Mouse (Mus musculus): ENCODE results near the gene Irf5.

Gene Irf5

GRCm38 (mm10) chr6:29526281-29527251 lies at the start of gene Irf5:
Irf5 (plus strand) TSS chr6:29526625.
- DNase-seq (ENCODE audit: low spot score in 2 of 2) = peak; percentile 46 to 79

DNA sequence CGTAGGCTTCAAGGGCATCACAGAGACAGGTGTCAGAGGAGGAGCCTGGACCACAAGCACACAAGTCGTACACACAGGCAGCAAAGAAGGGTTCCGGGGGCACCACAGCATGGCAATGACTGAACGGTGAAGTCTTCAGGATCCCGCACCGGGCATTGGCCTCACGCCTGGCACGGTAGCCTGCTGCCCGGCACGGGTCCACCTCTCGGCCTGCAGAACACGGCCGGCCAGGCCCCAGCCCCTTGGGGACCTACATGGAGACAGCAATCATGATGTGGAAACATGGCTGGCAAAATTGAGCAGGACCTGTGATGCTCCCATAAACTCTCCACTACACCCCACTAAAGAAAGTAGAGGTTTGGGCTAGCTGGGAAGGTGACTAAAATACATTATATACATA lies 43.7 kb upstream of the Irf5 start:
- no peak for DNase-seq (ENCODE audit: low spot score in 2 of 2)

- DNase-seq (ENCODE audit: low spot score in 2 of 2) = peak; percentile 66 to 88
Observed at GRCm38 (mm10) chr6:29484716-29485559, 41.5 kb upstream of the Irf5 start.

DNA sequence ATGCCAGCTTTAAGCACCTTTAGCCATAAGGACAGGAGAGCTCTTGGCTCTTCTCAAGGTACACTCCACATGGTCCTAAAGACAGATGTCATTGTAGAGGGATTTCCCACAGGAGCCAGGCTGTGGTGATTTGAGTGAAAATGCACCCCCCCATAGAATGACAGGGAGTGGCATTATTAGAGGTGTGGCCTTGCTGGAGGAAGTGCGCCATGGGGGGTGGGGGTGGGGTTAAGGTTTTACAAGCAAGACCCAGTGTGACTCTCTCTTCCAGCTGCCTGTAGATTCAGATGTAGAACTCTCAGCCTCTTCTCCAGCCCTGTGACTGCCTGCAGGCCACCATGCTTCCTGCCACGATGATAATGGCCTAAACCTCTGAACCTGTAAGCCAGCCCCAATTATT lies 40.5 kb upstream of the Irf5 start:
- no peak for DNase-seq (ENCODE audit: low spot score in 2 of 2)

DNA sequence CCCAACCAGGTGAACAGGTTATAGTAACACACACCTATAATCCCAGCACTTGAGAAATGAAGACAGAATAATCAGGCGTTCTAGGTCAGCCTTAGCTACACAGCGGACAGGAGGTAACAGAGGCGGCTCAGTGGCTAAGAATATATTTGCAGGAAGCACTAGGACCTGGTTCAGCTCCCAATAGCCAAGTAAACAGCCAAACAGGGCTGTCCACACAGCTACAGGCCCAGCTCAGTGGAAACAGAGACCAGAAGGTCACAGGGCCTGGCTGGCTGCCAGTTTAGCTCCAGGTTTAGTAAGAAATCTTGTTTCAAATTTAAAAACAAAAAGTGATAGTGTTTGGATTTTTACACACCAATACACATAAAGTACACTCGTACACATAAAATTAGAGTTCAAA lies 32.3 kb upstream of the Irf5 start:
- no peak for DNase-seq (ENCODE audit: low spot score in 2 of 2)

DNA sequence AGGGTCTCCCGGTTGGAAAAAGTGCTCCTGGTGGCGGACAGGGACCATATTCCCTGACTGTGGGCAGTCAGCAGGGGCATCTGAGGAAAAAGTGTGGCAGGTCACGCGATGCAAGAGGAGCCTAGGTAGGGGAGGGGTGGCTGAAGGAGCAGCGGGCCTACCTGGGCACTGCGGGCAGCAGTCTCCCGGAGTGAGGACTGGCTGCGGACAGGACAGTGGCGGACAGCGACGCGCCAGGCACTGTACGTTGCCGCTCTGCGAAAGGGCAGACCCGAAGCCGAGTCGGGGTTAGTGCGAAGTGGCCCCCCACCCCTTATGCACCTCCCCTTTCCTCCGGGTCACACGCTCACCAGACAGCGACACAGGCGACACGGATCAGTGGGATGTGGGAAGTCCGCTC lies 30.2 kb upstream of the Irf5 start:
- no peak for DNase-seq (ENCODE audit: low spot score in 2 of 2)

DNA sequence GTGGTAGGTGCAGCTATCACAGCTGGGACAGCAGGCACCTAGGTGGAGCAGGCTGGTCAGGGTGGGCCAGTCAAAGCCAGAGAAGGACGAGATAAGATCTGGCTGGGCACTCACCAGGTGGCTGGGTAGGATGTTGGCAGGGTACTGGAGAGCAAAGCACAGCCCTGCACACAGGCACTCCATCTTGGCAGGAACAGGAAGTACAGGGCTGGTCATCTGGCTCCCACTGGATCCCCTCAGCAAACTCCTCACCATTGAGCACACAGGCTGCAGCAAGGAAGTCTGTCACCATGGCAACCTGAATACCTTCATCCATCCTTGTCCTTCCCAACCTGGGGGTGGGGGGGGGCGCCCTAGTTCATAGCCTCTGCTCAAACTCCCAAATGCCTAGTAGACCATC lies 28.6 kb upstream of the Irf5 start:
- DNase-seq (ENCODE audit: low spot score in 2 of 2) = no peak

- DNase-seq (ENCODE audit: low spot score in 2 of 2) = no peak
Observed at GRCm38 (mm10) chr6:29500177-29500576, 26.2 kb upstream of the Irf5 start.

DNA sequence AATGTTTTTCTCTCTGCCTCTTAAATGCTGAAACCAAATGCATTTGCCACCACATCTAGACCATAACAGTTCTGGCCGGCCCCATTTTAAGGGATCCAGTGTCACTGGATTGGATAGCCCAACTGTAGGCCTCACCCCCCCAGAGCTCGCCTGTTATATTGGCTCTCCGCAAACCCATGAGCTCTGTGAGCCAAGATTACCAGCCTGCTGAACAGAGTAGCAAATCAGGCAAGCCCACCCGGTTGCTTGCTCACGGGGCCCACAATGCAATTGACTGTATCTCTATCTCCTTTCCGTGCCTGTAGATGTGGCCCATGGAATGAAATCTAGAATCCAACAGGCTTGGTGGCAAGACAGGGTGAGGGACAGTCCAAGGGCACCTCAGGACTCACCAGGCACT lies 25.6 kb upstream of the Irf5 start:
- DNase-seq (ENCODE audit: low spot score in 2 of 2) = no peak

DNA sequence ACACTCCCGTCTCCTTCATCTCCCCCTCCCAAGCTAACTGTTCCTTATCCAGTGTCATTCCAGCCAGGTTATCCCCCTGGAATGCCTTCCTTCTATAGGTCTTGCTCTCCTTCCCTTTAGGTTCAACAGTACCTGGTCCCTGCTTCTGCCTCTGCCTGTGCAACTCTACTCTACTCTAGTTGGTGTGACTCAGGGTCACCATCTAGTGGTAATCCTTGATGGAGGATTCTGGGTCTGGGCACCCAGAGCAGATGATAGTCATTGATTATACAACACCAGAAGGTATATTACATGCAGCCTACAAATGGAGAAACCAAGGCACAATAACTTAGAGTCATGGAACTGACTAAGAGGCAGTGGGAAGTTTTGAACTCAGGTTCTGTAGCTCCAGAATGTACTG lies 24.8 kb upstream of the Irf5 start:
- no peak for DNase-seq (ENCODE audit: low spot score in 2 of 2)

- no peak for DNase-seq (ENCODE audit: low spot score in 2 of 2)
Observed at GRCm38 (mm10) chr6:29505493-29505892, 20.9 kb upstream of the Irf5 start.

- no peak for DNase-seq (ENCODE audit: low spot score in 2 of 2)
Observed at GRCm38 (mm10) chr6:29506834-29507233, 19.6 kb upstream of the Irf5 start.

- DNase-seq (ENCODE audit: low spot score in 2 of 2) = no peak
Observed at GRCm38 (mm10) chr6:29507447-29508309, 18.7 kb upstream of the Irf5 start, which contains the start of gene Kcp. Kcp (minus strand) TSS chr6:29507952.

GRCm38 (mm10) chr6:29509086-29509485 lies 17.3 kb upstream of the Irf5 start:
- DNase-seq (ENCODE audit: low spot score in 2 of 2) = no peak

DNA sequence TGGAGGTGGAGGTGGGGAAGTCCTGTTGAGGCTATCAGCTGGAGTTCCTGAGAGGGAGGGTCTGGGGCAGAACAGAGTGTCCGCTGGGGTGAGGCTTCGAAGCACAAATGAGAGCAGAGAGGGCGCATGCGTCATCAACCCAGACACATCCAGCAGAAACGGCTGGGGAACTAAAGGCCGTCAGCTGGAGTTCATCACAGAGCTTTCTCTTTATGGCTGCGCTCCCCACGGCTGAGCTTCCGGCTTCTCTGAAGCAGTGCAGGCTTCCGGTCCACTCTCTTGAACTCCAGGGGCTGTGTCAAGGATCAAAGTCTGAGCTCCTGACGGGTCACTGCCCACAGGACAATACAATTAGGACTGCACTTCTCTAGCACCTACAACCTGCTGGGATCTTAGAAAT lies 13.1 kb upstream of the Irf5 start:
- DNase-seq (ENCODE audit: low spot score in 2 of 2) = peak in 1 of 2 experiments; percentile 15

DNA sequence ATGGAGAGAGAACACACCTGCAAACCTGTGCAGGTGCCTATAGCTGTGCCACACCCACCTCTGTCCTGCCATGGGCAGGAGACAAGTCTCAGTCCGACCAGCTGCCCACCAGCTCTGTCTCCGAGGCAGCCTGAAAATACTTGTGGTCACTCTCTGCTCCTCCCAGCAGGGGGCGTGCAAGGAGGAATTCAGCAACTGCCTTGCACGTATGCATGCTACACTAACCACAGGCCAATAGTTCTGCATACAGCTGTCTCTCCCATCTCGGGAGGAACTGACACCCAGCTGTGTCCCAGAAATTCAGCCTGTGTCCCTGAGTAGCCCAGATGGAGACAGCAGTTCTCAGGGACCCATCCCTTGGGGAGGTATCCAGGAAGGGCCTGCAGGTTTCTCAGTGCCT lies 9.3 kb upstream of the Irf5 start:
- peak; percentile 78 to 90 for DNase-seq (ENCODE audit: low spot score in 2 of 2)

GRCm38 (mm10) chr6:29522626-29523300 lies 3.7 kb upstream of the Irf5 start:
- DNase-seq (ENCODE audit: low spot score in 2 of 2) = peak in 1 of 2 experiments; percentile 10

GRCm38 (mm10) chr6:29523301-29524033 lies 3.0 kb upstream of the Irf5 start:
- DNase-seq (ENCODE audit: low spot score in 2 of 2) = no peak

- peak in 1 of 2 experiments; percentile 39 for DNase-seq (ENCODE audit: low spot score in 2 of 2)
Observed at GRCm38 (mm10) chr6:29524034-29524489, 2.4 kb upstream of the Irf5 start.

- DNase-seq (ENCODE audit: low spot score in 2 of 2) = no peak
Observed at GRCm38 (mm10) chr6:29525256-29525655, 1.2 kb upstream of the Irf5 start.
